Mouse (Mus musculus) heart, adult 2 months (tissue): ENCODE data around the gene Mei1.

Experiments used
- CTCF ChIP-seq: fragments of 200-600 bp; IDR thresholded peaks from 2 replicates; pipeline ENCODE4 v1.8.1; 2022; ENCODE audit warnings: antibody characterized with exemption, mild to moderate bottlenecking, moderate library complexity
- EP300 ChIP-seq: fragments of 200-500 bp; IDR thresholded peaks from 2 replicates; pipeline ENCODE4 v1.6.1; 2011; ENCODE audit warnings: low read depth, low read length, control low read depth; ENCODE audit not compliant: insufficient read depth

GRCm38 (mm10) chr15:82164061-82164399, 94.2 kb downstream of the Mei1 start:
- TF ChIP-seq EP300 (no peak), CTCF (no peak)
